Mouse (Mus musculus) A20 (cell line): ENCODE data around the gene Kcna1.

Experiments used
- DNase-seq: peaks from one replicate; pipeline ENCODE4 v3.0.0-alpha.2; 2011; ENCODE audit warnings: low read depth, low spot score

Kcna1 gene

GRCm38 (mm10) chr6:126646381-126646780 lies at the start of gene Kcna1:
TSS of gene Kcna1 (minus strand) at chr6:126646384.
- no peak for DNase-seq

- no peak for DNase-seq
These were observed 40.9 kb upstream of the Kcna1 start for GRCm38 (mm10) chr6:126687120-126687519.

- no peak for DNase-seq
These were observed 39.0 kb upstream of the Kcna1 start for GRCm38 (mm10) chr6:126685135-126685534.

- peak; percentile 19 for DNase-seq
These were observed 32.8 kb upstream of the Kcna1 start for GRCm38 (mm10) chr6:126678961-126679360.

- DNase-seq, result no peak
These were observed 20.8 kb upstream of the Kcna1 start for GRCm38 (mm10) chr6:126667001-126667400.

- no peak for DNase-seq
These were observed 19.9 kb upstream of the Kcna1 start for GRCm38 (mm10) chr6:126666091-126666490.

- no peak for DNase-seq
These were observed 18.4 kb upstream of the Kcna1 start for GRCm38 (mm10) chr6:126664569-126664968.

GRCm38 (mm10) chr6:126657646-126658394 lies 11.6 kb upstream of the Kcna1 start:
- DNase-seq, result no peak

GRCm38 (mm10) chr6:126653561-126653960 lies 7.4 kb upstream of the Kcna1 start:
- no peak for DNase-seq

- no peak for DNase-seq
These were observed 383 bp downstream of the Kcna1 start for GRCm38 (mm10) chr6:126645644-126646358.

GRCm38 (mm10) chr6:126645044-126645541 lies 1.1 kb downstream of the Kcna1 start:
- DNase-seq, result no peak

- DNase-seq, result no peak
These were observed 1.8 kb downstream of the Kcna1 start for GRCm38 (mm10) chr6:126644181-126645043.

- DNase-seq, result no peak
These were observed 2.7 kb downstream of the Kcna1 start for GRCm38 (mm10) chr6:126643341-126644055.

GRCm38 (mm10) chr6:126642856-126643321 lies 3.3 kb downstream of the Kcna1 start:
- no peak for DNase-seq

GRCm38 (mm10) chr6:126628451-126628850 lies 17.7 kb downstream of the Kcna1 start:
- DNase-seq, result no peak

GRCm38 (mm10) chr6:126618455-126618854 lies 27.7 kb downstream of the Kcna1 start:
- DNase-seq, result no peak

GRCm38 (mm10) chr6:126610746-126611145 lies 35.4 kb downstream of the Kcna1 start:
- no peak for DNase-seq

- no peak for DNase-seq
These were observed 36.8 kb downstream of the Kcna1 start for GRCm38 (mm10) chr6:126609193-126609947.

- no peak for DNase-seq
These were observed 44.3 kb downstream of the Kcna1 start for GRCm38 (mm10) chr6:126601843-126602326.
